Mouse (Mus musculus): ENCODE measurements around the gene Olfr112.
"Not testable (repeated sequence)": the region's sequence is repeated elsewhere in the genome, so short reads cannot be mapped to it uniquely, and the experiment has no call there.

The Olfr112 gene

DNA sequence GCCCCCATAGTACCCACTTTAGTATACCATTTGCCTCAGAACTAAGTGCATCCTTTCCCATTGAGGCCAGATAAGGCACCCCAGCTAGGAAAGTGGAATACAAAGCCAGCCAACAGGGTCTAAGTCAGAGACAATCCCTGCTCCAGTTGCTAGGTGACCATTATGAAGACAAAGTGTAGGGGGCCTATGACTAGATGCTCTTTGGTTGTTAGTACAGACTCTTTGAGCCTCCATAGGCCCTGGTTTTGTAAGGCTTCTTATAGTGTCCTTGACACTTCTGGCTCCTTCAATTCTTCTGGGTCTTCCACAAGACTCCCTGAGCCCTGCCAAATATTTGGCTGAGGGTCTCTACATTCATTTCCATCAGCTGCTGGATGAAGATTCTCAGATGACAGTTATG is at the start of gene Olfr112:
TSS of gene Olfr112 (minus strand) at position 101 of the 400 bp plus-strand sequence.
- no peak for DNase-seq (ENCODE audit: low spot score)

DNA sequence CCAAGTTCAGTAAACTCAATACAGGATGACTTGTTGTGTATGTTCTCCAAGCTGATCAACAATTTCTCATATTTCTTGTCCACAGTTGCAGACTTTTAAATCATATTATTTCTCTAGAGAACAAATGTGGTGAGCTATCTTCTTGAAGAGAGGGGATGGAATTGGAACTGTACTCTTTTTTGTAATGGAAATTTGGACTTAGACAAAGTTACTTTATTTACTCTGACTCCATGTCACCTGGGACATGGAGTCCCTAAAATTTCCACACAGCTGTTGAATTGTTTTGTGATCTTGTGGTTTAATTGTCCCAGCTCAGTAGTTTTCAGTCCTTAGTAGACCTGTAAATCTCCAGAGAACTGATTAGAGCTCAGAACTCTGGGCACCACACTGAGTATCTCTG is 23.4 kb upstream of the Olfr112 start, which contains the start of gene Olfr114:
TSS of gene Olfr114 (minus strand) at position 101 of the 400 bp plus-strand sequence.
- no peak for DNase-seq (ENCODE audit: low spot score)

DNA sequence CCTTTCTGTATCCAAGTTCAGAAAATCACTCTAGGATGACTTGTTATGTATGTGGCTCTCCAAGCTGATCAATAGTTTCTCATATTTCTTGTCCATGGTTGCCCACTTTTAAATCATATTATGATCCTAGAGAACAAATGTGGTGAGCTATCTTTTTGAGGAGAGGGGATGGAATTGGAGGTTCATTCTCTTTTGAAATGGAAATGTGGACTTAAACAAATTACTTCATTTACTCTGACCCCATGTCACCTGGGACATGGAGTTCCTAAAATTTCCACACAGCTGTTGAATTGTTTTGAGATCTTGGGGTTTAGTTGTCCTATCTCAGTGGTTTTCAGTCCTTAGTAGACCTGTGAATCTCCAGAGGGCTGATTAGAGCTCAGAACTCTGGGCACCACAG is 8.3 kb upstream of the Olfr112 start, which contains the start of gene Olfr113:
TSS of gene Olfr113 (minus strand) at position 101 of the 400 bp plus-strand sequence.
- no peak for DNase-seq (ENCODE audit: low spot score)

DNA sequence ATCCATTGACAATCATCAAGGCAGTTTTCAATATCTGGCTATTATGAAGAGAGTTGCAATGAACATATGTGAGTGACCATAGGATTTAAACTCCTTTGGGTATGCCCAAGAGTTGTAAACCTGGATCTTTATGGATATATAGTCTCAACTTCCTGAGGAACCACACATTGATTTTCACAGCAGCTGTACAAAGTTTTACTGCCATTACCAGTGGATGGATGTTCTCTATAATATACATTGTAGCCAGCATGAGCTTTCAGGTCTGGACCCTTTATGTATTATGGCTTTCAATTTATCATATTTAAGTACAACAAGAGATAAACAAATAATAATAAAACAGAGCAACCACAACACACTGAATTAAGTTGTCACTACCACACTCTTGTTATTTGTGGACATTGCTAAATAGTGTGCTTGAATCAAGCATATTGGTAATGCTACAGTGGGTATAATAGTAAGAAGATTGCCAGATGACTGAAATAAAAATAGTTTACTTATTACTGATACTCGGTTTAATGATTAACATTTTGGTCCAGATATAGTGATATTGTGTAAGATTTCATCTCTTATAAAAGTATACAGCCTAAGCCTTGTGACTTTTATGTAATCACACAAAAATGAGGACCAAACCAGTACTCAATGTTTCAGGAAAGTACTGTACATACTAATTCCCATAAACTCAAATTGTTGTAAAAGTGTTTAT is 10.2 kb downstream of the Olfr112 start:
- DNase-seq (ENCODE audit: low spot score) = no peak

DNA sequence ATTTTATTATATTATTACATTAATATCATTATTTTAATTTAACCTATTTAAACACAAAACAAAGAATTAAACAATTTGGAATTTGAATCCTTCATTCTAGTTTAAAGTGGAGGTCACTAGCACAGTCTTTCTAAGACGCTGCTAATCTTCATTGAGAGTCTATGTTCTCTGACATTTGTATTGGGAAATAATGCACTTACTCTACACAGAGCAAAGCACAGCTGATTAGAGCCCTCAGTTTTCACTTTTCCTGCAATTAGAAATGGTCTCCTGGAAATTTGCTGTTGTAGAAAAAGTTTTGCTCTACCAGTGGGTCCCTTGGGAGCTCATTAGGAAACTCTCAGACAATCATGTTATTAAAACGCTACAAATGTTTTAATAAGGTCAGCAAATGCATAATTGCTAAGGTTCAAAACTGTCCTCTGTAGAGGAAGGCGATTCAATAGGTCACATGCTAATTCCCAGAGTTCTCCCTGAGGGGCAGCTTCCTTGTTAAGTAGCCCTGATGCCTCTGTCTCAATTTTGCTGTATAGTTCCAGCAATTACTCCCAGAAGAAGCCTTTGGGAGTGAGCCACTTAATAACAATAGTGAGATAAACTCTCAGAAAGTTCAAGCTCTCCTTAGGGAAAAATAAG is 25.3 kb downstream of the Olfr112 start:
- no peak for DNase-seq (ENCODE audit: low spot score)

DNA sequence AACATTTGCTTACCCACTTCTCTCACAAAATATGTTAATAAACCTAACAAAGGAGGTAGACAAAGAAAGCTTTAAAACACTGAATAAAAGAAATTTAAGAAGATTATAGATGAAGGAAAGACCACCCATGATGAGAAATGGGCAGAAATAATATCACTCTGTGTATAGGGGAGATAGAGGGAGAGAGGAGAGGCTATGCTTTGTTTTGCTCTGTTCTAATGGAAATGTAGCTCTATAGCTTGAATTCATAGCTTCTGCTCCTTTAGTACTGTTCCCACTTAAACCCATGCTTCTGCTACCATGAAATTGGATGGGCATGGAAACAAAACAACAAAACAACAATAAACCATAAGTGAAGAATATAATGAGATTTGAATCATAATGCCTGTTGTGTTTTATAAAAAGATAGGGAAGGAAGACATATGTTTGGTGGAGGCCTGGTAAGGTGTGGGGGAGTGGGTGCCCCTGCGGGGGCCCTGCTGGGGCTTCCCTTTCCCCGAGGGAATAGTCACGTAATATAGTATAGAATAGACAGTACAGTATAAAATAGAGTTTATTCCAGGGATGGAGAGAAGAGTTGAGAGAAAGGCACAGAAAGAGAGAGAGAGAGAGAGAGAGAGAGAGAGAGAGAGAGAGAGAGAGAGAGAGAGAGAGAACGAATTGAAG is 27.7 kb downstream of the Olfr112 start:
- DNase-seq (ENCODE audit: low spot score) = no peak

DNA sequence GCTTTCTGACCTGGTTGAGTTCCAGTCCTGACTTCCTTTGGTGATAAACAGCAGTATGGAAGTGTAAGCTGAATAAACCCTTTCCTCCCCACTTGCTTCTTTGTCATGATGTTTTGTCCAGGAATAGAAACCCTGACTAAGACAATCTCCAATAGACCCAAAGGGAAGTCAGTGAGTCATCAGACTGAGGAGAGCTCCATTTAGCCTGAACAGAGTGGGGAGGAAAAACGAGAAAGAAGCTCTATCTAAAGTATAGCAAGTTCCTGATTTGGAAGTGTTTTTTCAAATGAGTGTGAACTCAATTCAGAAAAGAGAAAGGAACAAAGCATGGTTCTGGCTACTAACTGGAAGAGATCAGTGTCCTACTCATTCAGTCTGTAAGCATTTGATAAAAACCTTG is 30.8 kb downstream of the Olfr112 start:
- not testable (repeated sequence) for DNase-seq (ENCODE audit: low spot score)

DNA sequence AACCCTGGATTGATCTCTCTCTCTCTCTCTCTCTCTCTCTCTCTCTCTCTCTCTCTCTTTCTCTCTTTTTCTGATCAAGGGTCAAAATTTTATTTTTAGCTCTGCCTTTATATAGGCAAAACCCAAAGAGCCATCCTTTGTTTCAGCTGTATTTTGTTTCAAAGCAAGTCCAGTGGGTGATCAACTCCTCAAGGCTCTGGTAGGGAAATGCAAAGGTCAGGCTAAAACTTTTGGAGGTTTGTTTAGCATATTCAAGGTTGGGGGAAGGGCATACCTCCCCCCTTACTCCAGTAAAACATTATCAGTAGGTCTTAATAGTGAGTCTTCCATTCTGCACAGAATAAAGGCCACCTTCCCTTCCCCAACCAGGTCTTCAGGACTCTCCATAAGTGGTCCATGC is 34.1 kb downstream of the Olfr112 start:
- DNase-seq (ENCODE audit: low spot score) = no peak

DNA sequence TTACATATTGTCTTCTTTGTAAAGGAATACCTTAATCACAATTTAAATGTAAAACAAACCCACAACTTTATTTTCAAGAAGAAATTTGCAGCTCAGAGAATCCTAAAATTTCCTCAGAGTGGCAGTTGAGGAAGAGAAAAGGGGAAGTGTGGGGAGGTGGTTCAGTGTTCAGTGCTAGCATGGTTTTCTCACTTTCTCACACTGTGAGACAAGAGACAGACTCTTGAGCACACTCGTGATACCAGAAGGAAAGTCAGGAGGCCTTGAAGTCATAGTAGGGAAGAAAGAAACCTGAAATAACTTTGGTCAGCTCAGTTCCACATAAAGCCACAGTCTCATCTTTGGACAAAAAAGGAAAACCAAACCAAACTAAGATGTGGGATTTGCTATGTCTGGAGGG is 43.8 kb downstream of the Olfr112 start:
- DNase-seq (ENCODE audit: low spot score) = not testable (repeated sequence)

DNA sequence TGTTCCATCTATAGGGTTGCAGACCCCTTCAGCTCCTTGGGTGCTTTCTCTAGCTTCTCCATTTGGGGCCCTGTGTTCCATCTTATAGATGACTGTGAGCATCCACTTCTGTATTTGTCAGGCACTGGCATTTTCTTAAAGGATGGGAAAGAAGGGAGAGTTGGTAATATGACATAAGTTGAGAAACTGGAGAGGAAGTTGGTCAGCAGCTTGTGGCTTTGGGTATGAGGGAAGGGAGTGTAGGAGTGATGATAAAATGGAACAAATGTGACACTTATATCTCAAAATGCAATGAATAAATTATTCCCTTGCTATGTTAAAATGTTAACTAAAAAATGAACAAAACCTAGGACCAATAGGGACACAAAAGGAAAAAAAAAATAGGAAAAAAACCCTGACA is 44.6 kb downstream of the Olfr112 start:
- DNase-seq (ENCODE audit: low spot score) = not testable (repeated sequence)
